Mouse (Mus musculus) Muller cell, postnatal 12 days (primary cell): ENCODE measurements at regions not wholly inside any gene's neighbourhood (a gene's known extent, or its start where the extent isn't known, plus 50 kb on each side); places are given as distances from the start of the nearest gene placed in this dataset.
A peak's percentile ranks its signal among the peaks of the same experiment; 100 is the strongest.

ENCODE experiments used
- DNase-seq: peaks from one replicate; pipeline ENCODE4 v3.0.0-alpha.2; 2015; ENCODE audit errors: inconsistent ontology term

DNA sequence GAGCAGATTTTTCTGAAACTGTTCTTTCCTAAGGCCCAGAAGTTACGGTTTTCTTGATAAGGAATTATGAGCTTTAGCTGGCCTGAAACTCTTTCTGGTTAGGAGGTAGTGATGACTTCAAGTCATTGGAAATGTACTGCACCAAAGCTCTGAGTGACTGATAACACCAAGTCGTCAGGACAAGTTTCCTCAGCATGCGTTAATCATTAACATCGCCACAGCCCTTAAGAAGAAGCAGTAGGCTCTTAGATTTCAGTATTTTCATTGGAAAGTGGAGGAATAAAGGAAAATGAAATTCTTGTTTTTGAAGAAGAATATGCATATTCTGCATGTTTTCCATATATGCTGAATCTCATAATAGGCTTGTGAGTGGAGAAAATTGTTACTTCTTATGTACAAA is 390.3 kb upstream of the Gm11114 start:
- no peak for DNase-seq

DNA sequence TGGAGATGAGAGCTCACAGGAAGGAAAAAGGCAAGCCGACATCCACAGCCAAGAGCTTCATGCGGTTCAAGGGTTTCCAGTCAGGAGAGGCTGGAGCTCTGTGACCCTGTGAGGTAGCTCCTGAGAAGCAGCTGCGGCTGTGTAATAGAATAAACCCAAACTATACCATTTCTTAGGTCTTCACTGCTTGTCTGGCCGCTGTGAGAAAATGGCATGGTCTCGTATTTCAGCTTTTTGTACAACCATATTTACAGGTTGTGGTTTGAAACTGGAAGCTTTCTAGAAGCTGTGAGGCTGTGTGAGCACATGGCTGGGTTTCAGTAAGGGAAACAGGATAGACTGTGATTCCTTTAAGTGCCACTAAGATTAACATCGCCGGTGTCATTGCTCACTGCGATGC is 388.6 kb upstream of the Gm11114 start:
- DNase-seq = no peak

DNA sequence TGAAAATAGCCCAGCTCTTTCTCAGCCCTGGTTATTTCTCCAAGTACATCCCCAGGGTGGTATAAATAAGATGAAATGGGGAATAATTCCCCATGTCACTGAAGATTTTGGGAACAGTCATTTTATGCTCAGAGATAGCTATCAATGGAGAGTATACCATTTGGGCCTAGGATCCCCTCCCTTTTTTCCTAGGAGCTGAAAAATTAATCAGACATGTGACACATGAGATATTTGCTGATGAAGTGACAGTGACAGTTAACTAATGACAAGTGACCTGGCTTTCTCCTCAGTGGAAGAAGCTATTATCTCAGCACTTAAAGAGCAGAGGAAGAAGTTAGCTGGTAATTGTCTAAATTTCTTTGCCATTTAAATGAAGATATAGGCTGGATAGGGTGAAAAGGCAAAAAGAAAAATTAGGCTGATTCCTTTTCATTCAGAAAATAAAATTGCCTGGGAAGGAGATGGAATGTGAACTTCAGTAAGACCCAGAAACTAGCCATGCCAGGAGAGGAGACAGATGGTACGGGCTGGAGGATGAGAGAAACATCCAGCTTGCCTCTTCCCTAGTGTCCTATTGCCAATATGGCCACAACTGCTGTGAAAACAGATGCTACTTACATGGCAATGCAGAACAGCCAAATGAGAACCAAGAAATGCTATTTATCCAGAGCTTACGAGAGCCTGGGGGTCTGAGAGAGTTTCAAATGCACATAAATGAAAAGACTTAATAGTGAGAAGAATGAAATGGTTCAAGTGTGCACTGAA is 376.1 kb upstream of the Gm11114 start:
- no peak for DNase-seq

DNA sequence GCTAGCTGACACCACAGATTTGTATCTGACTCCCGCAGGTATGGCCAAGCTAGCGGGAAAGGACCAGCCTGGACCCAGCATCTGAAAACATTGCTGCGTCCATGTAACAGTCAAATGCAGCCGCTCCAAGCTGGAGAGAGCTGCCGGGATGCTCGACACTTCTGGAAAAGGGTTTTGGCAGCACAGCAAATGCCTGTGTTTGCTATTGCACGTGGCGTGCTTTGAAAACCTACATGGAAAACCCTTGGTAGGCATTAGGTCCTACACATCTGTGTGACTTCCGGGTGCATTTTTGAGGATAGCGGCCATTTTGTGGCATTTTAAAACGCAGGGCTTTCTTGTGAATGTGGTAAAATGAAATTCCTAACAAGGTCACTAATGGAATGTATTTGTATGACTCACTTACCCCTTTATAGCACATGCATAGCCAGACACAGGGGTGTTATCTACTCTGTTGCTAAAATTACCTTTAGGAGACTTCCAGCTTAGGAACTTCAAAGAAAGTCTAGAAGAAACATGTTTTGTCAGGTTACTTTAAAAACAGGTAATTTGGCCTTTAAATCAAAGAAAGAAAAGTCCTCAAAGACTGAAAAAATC is 345.9 kb upstream of the Gm11114 start:
- peak; percentile 5 for DNase-seq

DNA sequence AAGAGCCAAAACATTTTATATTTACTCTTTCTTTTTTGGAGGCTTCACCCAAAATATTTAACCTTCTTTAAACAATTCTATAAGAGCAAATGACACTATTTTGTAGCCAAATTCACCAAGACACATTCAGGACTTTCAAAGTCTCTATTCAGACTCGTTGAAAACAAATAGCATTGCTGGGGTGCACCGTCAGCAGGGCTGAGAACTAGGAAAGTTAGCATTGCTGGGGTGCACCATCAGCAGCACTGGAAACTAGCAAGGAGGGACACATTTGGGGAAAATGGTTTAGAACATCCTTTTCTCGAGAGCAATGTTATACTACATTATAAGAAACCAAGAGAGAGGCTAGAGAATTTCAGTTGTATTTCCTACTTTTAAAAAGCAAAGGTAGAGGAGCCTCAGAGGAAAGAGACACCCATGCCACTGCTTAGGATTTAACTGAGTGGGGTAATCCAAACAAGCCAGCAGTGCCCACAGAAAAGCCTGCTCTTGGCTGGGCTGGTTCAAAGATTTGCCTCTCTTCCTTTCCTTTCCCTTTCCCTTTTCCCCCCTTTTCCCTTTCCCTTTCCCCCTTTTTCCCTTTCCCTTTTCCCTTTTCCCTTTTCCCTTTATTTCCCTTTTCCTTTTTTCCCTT is 342.5 kb upstream of the Gm11114 start:
- no peak for DNase-seq

DNA sequence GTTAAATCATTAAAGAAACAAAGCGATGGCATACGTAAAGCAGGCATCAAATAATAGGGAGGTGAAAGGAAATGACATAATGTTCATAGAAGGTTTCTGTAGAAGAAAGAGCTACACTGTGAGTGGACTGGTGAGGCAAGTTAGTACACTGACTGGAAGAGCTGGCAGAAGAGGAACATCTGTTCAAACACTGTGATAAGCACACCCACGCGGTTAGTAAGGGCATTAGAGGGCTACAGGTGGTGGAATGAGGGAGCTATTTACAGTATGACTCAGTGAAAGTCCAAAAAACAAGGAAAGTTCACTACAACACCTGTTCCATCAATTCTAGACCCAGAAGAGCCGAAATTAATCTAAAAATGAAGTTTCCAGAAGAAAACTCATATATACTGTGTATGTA is 335.1 kb upstream of the Gm11114 start:
- no peak for DNase-seq

DNA sequence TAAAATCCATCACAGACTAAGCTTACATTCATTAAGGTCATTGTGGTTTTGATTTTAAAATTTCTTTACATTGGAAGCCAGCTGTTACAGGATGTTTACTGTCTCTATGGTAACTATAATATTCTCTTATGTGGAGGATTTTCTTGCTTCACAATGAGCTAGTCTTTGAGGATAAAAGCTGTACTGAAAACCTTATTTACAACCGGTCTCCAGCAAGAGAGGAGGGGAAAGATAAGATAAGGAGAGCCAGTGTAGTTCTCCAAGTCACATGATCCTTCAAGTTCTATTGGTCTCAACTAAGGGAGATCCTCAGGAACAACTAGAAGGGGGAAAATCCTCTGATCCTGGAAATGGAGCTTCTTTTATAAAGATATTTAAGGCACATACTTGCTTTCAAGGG is 309.2 kb upstream of the Gm11114 start:
- no peak for DNase-seq

DNA sequence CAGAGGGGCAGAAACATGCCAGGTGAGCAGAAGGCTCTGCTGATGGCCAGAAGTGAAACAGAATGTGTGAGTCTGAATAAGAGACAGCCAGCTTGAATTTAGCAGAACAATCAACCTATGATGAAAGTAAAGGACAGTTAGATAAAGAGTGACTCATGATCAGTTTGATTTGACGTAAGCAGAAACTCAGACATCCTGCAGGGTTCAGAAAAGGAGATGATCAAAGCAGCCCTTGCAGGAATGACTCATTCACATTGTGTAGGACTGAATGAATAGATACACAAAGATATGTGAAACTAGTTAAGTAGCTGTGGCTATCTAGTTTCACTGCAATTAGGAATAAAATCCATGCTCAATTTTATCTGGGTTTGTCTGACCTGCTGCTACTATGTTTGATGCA is 301.2 kb upstream of the Gm11114 start:
- DNase-seq = peak; percentile 74

DNA sequence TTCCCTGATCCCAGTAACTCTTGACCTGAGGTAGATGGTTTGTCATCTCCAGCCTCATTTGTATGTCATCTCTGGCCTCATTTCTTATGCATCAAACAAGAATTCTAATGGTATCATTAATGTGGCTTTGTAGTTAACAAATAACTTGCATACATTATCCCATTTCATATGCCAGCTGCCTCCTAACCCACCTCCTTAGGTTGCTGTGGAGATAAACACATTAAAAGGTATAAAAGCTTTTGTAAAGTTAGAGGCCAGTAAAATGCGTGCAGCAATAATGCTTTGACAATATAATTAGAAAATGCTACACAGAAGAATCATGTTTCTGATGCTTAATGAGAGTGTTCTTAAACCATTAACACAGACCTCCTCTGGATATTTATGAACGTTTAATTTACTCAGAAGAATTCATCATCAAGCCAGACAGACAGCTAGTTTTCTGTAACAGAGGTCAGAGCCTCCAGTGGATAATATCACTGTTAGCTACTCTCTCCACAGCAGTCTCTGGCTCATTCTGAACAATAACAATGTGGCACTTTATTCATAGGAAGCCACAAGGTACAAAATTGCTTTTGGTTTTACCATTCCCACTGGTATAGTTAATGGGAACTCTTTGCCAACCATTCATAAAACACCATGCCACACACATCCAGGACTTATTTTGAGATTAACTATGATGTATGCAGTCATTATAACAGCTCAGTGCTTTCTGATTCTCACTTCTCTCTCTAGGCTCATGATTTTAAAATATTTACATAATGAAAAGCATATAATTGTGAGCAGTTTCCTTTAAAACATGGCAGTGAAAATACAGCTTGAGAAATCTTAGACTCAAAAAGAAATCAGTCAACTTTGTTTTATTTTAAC is 264.2 kb upstream of the Gm11114 start:
- peak; percentile 75 for DNase-seq

DNA sequence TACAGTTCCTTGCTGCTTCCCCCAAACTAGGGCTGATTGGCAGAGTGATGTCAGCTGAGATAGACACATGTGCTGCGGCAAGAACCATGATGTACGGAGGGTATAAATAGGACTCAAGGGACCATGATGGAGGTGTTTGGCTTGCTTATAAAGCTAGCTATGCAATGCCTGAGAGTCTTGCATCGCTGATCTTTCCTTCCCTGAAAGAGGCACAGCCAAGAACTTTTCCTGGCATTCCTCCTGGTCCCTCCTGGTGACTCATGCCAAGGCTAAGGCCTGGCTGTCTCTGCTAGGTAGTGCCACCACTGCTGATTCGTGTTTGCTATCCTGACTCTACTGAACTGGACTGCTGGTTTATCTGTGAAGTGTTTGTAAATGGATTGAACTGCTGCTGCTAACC is 260.0 kb upstream of the Gm11114 start:
- DNase-seq = peak; percentile 38

DNA sequence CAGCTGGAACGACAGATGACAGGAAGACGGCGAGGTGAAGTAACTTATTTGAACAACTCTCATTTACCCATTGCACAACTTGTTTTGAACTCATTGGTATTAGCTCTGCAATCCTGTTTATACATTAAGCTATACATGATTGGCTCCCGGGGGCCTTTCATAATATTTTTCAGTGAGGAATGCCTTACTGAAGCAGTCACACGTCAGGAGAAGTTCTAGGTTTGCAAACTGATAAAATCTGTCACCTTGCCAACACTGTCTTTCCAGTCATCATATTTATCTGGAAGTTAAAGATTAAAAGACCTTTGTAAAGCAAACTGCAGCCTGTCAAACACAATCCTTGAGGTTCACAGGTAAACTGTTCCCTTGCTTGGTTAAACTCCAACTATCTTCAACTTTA is 232.6 kb upstream of the Gm11114 start:
- DNase-seq = no peak

DNA sequence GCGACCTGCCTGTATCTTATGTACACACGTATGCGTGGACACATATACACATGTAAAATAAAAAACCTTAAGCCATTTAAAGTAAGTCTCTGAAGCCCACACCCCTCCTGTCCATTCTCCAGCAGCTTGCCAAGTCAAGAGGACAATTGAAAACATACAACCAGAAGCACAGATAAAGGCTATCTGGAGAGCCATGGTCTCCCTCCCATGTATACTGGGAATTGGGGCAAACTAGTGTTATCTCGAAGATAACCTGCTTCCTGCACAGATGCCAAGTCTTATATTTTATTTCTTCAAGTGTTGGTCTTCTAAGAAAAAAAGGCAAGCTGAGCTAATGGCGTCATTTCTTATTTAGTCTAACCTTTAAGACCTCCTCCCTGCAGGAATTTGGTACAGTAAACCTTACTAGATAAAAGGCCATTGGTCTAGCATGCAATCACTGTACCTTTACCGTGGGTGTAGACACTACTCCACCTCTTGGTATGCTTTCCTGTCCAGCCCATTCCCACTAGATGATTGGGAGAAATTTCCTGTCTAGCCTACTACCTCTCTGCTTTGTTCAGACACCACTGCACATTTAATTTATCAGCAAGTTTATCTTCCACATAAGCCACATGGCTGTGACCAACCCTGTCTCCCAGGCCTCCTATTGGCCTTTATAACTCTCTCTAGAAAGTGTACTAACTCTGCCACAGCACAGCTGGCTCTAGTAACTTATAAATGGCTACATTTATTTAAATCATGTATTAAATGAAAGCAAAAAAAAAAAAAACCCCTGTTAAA is 223.8 kb upstream of the Gm11114 start:
- no peak for DNase-seq

DNA sequence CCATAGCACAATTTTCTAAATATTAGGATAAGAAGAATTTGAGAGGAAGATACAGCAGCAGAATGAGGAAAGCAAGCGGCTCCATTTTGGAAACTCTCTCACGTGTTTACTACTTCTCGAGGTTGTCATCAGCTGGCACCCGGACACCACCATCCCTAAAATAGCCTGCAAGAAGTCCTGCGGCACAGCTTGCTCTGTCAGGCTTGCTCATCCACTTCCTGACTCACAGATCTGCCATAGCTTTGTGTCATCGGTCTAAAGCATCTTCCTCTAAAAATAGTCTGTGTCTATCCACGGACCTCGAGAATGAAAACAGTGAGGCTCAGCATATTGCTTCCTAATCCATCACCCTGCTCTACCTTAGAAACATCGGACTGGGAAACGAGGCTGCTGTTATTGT is 222.3 kb upstream of the Gm11114 start:
- DNase-seq = no peak

DNA sequence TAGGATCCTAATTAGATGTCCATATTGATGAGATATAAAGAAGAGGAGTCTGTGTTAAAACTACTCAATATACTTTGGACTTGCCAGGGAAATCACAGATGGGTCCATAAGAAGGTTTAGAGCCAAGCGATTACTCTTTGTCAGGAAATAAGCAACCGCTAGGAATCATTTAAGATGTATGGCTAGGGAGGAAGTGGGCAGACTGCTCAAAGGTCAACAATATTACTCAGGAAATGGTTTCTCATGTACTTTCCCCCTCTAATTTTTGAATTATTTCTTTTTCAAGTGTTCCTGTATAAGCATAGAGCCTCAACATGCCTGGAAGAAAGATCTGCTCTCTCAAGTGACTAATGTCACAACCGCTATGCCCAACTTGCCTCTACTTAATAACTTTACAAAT is 217.3 kb upstream of the Gm11114 start:
- DNase-seq = no peak

DNA sequence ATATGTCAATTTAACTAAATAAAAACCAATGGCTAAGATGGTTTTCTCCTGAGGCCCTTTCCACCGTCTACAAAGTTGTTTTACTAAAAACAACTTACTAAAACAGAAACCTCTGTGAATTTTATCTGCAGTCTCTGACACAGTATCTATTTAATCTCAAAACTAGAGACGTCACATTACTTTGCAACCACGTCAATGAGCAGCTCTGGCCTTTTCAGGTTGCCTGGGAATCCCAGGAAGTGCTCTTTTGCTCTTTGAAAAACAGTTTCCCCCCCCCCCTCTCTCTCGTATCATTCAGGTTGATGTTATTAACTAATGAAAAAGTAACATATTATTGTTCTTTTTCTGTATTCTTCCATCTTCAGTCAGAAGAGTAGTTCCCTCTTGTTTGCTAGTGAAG is 216.1 kb upstream of the Gm11114 start:
- DNase-seq = no peak

DNA sequence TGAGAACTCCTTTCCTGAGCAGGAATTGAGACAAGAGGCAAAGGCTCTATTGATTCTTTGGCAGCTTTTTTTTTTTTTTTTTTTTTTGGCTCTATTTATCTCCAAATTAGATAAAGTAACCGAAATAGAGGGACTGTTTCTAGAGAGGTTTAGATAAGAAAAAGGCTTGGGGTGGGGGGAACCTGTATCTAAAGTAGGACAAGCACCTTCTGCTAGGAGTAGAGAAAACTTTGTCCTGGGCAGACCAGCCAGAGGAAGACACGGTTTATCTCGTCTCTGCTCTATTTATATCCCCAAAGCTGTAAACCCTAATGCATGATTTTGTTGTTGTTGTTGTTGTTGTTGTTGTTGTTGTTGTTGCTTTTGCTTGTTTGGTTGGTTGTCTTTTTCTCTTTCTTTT is 199.6 kb upstream of the Gm11114 start:
- no peak for DNase-seq

DNA sequence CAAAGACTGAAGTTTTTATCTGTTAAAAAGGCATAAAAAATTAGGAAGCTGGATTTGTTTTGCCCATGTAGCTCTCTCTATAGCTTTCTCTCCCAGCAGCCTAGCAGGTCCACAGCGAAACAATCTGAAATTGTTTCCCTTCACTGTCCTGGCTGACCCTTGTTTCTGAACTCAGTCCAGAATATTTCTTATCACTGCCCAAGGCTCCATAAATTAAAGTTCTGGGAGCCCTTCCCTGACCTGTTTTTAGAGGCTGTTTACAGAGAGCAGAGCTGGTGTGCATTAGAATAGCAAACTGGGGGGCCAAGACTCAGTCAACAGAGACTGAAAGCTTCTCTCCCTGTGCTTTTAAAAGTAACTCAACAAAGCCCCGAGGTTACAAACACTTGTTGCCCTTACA is 198.3 kb upstream of the Gm11114 start:
- no peak for DNase-seq

DNA sequence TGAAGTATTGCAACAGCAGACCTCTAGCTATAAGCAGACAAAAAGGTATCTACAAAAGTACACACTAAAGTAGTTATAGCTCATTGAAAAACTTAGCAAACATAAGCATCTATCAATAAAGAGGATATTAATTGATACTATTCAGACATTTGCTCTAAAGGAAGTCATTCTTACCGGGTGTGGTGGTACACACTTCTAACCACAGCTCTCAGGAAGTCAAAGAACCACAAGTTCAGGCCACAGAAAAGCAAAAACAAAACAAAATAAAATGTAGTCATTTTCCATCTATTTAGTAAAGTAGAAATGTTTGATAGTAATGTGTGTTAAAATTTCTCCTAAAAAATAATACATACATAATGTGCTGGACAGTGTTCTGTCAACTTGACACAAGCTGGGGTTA is 192.5 kb upstream of the Gm11114 start:
- DNase-seq = no peak

DNA sequence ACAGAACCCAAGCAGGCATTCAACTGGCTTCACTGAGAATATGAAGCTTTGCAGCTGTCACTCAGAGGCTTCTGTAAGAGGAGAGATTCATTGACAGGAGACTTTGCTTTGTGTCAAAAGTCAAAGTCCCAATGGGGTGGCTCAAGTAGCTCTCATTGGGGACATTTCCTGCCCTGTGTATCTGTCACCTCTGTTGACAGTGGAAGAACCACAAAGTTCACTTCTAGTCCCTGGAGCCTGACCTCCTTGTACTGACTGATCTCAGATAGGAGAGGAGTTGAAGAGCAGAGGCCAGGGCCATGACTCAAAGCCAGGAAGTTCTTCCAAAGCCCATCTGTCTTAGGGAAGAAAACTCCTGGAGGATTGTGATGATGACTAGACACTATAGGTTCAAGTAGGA is 191.5 kb upstream of the Gm11114 start:
- DNase-seq = no peak

DNA sequence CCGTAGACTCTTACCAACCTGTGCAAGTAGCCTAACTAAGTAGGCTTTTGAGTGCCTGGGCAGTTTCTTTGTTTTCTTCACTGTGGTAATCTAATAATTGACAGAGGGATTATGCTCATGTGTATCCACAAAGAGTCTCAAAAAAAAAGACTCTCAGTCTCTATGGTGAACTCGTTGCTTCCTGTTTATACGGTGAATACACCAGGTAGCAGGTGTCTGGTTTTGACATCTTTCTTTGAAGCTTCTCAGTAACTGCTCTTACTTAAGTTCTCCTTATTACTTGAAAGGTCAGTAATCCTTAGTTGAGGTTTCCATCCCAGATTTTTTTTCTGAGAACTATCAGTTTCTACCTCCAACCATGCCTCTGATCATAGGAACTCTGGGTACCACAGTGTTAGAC is 188.9 kb upstream of the Gm11114 start:
- no peak for DNase-seq

DNA sequence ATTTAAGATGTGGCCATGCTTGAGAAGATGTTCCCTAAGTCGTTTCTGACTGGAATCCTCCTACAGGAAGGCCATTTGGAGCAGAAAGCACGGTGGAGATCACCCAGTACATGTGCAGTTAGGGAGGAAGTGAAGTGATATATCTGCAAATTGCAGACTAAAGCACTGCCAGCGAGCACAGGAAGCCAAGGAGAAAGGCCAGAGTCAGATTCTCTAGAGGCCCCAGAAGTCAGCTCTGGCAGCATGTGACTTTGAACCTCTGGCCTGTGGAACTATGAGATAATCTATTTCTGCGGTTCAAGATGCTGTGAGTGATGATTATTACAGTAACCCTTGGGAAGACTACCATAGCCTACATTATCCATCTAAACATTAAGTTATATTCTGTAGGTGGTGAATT is 186.8 kb upstream of the Gm11114 start:
- DNase-seq = no peak

DNA sequence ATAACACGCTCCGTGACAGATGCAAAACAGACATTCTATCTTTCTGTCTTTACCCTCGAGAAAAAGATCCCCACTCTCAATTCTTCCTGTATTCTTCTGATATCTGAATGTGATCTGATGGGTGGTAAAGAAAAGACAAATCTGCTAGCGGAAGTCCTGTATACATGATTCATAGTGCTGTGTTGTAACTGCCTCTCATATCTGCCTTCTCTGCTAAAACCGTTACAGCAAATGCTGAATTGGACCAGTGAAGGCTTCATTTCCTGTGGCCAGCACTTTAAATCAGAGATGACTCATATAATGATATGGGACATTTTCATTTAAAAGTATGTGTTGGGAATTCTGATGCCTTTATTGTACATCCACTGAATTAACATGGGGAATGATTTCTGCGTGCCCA is 186.0 kb upstream of the Gm11114 start:
- DNase-seq = no peak
